Mouse (Mus musculus): ENCODE data around the gene Prss54.

DNA sequence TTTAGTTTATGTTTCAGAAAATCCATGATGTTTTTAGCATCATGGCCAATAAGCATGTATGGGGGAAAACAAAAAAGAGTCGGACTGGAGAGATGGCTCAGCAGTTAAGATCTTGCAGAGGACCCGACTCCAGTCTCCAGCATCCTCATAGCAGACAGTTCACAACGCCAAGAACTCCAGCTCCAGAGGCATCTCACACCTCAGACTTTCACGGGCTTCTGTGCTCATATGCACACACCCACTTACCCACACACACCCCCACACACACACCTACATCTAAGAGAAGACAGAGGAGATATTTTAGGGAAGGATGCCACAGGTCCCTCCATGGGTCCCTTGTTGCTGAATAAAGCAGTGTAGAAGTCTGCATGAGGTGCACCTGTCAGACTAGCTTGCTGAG is 14.4 kb upstream of the Prss54 start:
- no peak for TF ChIP-seq ZNF384 (IDR thresholded peaks at IDR 0.05; ENCODE audit: low read depth, low read length)
- TF ChIP-seq HCFC1 (IDR thresholded peaks at IDR 0.05; ENCODE audit: borderline replicate concordance, insufficient read depth, low read length): no peak
- no peak for TF ChIP-seq CHD2 (IDR thresholded peaks at IDR 0.05; ENCODE audit: low read depth, low read length)
- TF ChIP-seq ZC3H11A (IDR thresholded peaks at IDR 0.05; ENCODE audit: borderline replicate concordance, low read depth, low read length): no peak
- no peak for TF ChIP-seq MAFK (IDR thresholded peaks at IDR 0.05; ENCODE audit: insufficient read depth, low read depth, low read length)
